Mouse (Mus musculus) bone marrow, adult 2 months (tissue): ENCODE measurements around the gene Aoah.

ENCODE experiments used
- CTCF ChIP-seq: fragments of 200-500 bp; IDR thresholded peaks from 2 replicates; pipeline ENCODE4 v1.5.1; 2011; ENCODE audit warnings: low read length, control low read depth; ENCODE audit not compliant: control insufficient read depth, insufficient read depth
- POLR2A ChIP-seq: fragments of 200-500 bp; IDR thresholded peaks from 2 replicates; pipeline ENCODE4 v1.6.1; 2011; ENCODE audit warnings: low read depth, mild to moderate bottlenecking, control low read depth, low read length, borderline replicate concordance; ENCODE audit not compliant: control insufficient read depth

GRCm38 (mm10) chr13:20783648-20784047 is 10.3 kb upstream of the Aoah start:
- TF ChIP-seq POLR2A (no peak), CTCF (no peak)
